Mouse (Mus musculus): ENCODE measurements at regions not wholly inside any gene's neighbourhood (a gene's known extent, or its start where the extent isn't known, plus 50 kb on each side); places are given as distances from the start of the nearest gene placed in this dataset.
"Not testable (repeated sequence)": the region's sequence is repeated elsewhere in the genome, so short reads cannot be mapped to it uniquely, and the experiment has no call there.

DNA sequence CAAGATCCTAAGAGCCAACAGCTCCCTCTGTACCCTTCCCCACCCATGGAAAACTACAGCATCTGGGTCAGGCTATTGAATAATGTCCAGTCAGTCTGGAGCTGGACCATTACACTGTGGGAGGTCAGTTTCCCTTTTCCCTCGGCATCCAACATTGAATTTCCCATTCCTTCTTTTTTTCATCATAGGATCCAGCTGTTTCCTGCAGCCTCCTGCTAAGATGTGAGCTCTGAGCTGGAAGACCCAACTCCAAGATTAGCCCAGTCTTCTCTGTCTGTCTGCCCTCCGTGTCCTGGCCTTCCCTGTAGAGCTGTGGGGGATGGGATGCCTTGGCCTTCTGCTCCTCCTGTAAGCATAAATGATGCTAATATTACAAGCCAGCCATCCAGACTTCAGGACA, 138.8 kb downstream of the Nuak1 start:
- Histone ChIP-seq H3K4me3 (no peak overlapping the region), H3K27me3 (replicated peaks) (no peaks in the 10 kb centered on the region), H3K4me1 (peaks cover 14% of the 10 kb centered on the region), H3K9ac (no peak overlapping the region), H3K4me2 (no peak overlapping the region), H3K9me3 (no peaks in the 10 kb centered on the region), H3K36me3 (no peaks in the 10 kb centered on the region), H3K27ac (replicated peaks) (no peak overlapping the region)
- ATAC-seq (ENCODE audit: extremely low read depth, insufficient number of reproducible peaks, low FRiP score, low TSS enrichment), result no peak
- 42% methylated on average over 2 of the region's 2 CpGs for WGBS

DNA sequence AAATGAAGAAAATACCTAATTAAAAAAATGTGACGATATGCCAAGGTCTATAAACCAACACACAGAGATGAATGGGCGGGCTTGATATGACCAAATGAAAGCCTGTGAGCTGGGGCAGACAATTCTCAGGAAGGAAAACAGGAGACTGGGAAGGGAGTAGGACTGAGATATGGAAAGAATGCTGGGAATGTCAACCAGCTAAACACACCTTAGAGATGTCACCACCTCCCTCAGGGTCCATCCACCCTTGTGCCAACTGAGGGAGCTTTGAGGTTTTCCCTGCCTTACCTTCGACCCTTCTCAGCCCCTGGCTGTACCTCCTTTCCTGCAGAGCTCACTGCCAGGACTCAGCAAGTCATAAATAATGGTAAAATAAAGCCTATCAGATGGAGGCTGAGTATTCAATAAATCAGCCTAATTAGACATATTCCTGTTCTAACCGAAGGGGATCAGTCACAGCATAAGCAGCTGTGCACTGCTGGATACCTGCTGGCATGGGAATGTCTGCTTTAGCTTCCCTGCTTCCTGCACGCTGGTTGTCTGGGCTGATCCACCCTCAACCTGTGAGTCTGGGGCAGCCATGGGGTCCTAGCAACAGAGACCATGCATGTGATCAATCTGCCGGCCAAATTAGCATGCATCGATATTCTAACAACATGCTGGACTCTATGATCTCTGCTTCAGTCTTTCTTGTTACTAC, 137.4 kb downstream of the Nuak1 start:
- no peak for ATAC-seq (ENCODE audit: extremely low read depth, insufficient number of reproducible peaks, low FRiP score, low TSS enrichment)
- Histone ChIP-seq H3K4me1 (peaks cover 14% of the 10 kb centered on the region), H3K27ac (replicated peaks) (no peak overlapping the region), H3K9ac (no peak overlapping the region), H3K36me3 (no peaks in the 10 kb centered on the region), H3K27me3 (replicated peaks) (no peaks in the 10 kb centered on the region), H3K4me3 (no peak overlapping the region), H3K9me3 (no peaks in the 10 kb centered on the region), H3K4me2 (no peak overlapping the region)
- WGBS, result 60% methylated on average over 7 of the region's 7 CpGs

DNA sequence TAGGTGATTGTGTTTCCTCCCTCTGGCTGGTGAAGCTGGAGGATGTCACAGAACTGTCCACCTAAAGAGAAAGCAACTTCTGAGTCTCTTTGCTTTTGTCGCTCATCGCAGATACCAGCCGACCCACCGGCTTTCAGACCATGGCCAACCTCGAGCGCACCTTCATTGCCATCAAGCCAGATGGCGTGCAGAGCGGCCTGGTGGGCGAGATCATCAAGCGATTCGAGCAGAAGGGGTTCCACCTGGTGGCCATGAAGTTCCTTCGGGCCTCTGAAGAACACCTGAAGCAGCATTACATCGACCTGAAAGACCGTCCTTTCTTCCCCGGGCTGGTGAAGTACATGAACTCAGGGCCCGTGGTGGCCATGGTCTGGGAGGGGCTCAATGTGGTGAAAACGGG, 131.7 kb downstream of the Nuak1 start:
- not testable (repeated sequence) for H3K27ac ChIP-seq (replicated peaks); H3K4me3 ChIP-seq; H3K9ac ChIP-seq; H3K4me1 ChIP-seq; H3K36me3 ChIP-seq; H3K4me2 ChIP-seq; ATAC-seq (ENCODE audit: extremely low read depth, insufficient number of reproducible peaks, low FRiP score, low TSS enrichment); H3K27me3 ChIP-seq (replicated peaks); H3K9me3 ChIP-seq
- 86% methylated on average over 17 of the region's 17 CpGs for WGBS

DNA sequence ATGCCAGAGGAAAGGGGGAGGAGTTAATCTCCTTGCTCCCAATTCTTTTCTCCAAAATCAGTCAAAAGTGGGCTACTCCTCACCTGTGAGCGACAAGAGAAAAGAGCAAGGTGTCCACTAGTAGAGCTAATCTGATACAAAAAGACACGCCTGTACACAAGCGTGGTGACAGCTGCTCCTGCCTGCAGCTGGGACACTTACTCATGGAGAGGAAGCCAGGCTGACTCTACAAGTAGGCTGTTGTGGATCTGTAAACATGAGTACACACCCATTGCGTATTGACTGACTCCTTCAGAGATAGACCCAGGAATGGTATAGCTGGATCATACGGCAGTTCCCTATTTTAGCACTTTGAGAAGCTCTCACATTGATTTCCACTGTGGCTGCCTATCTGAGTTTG, 129.7 kb downstream of the Nuak1 start:
- H3K36me3 ChIP-seq, result no peaks in the 10 kb centered on the region
- H3K4me1 ChIP-seq, result no peaks in the 10 kb centered on the region
- no peak overlapping the region for H3K27ac ChIP-seq (replicated peaks)
- no peak overlapping the region for H3K4me3 ChIP-seq
- no peak for ATAC-seq (ENCODE audit: extremely low read depth, insufficient number of reproducible peaks, low FRiP score, low TSS enrichment)
- H3K9me3 ChIP-seq, result no peaks in the 10 kb centered on the region
- H3K27me3 ChIP-seq (replicated peaks), result no peaks in the 10 kb centered on the region
- H3K4me2 ChIP-seq, result no peak overlapping the region
- WGBS, result 80% methylated on average over 5 of the region's 5 CpGs
- H3K9ac ChIP-seq, result no peak overlapping the region

DNA sequence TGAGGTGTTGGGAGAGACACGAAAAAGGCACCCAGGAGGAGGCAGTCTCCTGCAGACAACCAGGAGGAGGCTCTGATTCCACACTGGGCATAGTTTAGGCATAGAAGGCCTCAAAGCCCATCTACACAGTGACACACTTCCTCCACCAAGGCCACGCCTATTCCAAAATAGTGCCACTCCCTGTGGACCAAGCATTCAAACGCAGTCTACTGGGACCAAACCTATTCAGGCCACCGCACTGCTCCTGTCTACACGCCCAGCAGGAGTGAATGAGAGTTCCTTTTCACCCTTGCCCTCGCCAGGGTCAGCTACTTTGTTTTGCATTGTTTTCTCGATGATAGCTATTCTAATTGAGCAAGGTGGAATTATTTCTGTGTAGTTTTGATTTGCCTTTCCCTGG, 127.7 kb downstream of the Nuak1 start:
- H3K4me1 ChIP-seq, result no peaks in the 10 kb centered on the region
- H3K27ac ChIP-seq (replicated peaks), result no peak overlapping the region
- no peaks in the 10 kb centered on the region for H3K36me3 ChIP-seq
- H3K9ac ChIP-seq, result no peak overlapping the region
- no peaks in the 10 kb centered on the region for H3K27me3 ChIP-seq (replicated peaks)
- WGBS, result 64% methylated on average over 7 of the region's 7 CpGs
- no peak overlapping the region for H3K4me2 ChIP-seq
- no peak for ATAC-seq (ENCODE audit: extremely low read depth, insufficient number of reproducible peaks, low FRiP score, low TSS enrichment)
- H3K9me3 ChIP-seq, result no peaks in the 10 kb centered on the region
- H3K4me3 ChIP-seq, result no peak overlapping the region

DNA sequence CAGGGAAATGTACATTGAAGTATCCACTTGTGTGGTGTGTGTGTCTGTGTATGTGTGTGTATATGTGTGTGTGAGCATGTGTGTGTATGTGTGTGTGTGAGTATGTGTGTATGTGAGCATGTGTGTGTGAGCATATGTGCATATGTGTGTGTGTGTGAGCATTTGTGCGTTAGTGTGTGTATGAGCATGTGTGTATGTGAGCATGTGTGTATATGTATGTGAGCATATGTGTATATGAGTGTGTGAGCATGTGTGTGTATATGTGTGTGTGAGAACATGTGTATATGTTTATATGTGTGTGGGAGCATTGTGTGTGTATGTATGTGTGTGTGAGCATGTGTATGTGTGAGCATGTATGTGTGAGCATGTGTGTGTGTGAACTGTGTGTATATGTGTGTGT, 123.5 kb downstream of the Nuak1 start:
- Histone ChIP-seq H3K4me1 (no peaks in the 10 kb centered on the region; the same call in 1 of the 2 replicates), H3K9me3 (no peaks in the 10 kb centered on the region), H3K4me2 (no peak overlapping the region), H3K27ac (replicated peaks) (no peak overlapping the region), H3K4me3 (no peak overlapping the region), H3K9ac (no peak overlapping the region), H3K27me3 (replicated peaks) (no peaks in the 10 kb centered on the region), H3K36me3 (no peaks in the 10 kb centered on the region)
- ATAC-seq (ENCODE audit: extremely low read depth, insufficient number of reproducible peaks, low FRiP score, low TSS enrichment), result no peak
- 95% methylated on average over 1 of the region's 1 CpGs for WGBS

DNA sequence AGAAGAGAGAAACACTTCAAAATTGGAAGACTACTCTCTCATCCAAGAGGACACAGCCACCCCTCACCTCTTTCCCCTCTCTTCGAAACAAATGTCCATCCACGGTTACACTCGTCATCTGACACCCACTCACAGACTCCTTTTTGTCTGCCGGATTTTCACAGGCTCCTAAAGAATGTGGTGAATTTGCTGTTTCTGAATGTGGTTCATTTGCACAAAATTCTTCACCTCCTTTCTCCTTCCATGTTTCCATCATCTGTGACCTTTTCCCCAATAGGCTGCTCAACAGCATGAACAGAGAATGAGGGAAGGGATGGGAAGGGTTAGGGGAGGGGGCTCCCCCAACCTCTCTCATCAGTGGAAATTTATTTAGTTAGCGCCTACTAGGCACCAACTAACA, 122.4 kb downstream of the Nuak1 start:
- Histone ChIP-seq H3K9me3 (no peaks in the 10 kb centered on the region), H3K36me3 (no peaks in the 10 kb centered on the region), H3K27me3 (replicated peaks) (no peaks in the 10 kb centered on the region), H3K4me1 (no peaks in the 10 kb centered on the region; the same call in 1 of the 2 replicates), H3K9ac (no peak overlapping the region), H3K4me2 (no peak overlapping the region), H3K4me3 (no peak overlapping the region), H3K27ac (replicated peaks) (no peak overlapping the region)
- ATAC-seq (ENCODE audit: extremely low read depth, insufficient number of reproducible peaks, low FRiP score, low TSS enrichment), result no peak
- WGBS, result 44% methylated on average over 5 of the region's 5 CpGs
